Mouse (Mus musculus) embryonic facial prominence, embryonic 12.5 days (tissue): ENCODE data around the gene Ralgps2. TPM values are rescaled to one million over a fixed set of nuclear protein-coding genes. Genes with fewer than 3 reads are reported as not detected.

ENCODE experiments used
- ATAC-seq: fragments of 200-750 bp; cut with Nextera tagmentation; 2 replicates; pipeline ENCODE4 v1.8.0; 2017; ENCODE audit not compliant: insufficient number of reproducible peaks, insufficient read depth, low FRiP score, low TSS enrichment
- H3K27ac ChIP-seq: fragments of 300-500 bp; sonication (generic); 2 replicates; pipeline ENCODE4 v1.5.1; 2016; ENCODE audit warnings: mild to moderate bottlenecking
- H3K27me3 ChIP-seq: fragments of 300-500 bp; sonication (generic); 2 replicates; pipeline ENCODE4 v1.6.1; 2016; ENCODE audit warnings: mild to moderate bottlenecking, moderate library complexity
- H3K36me3 ChIP-seq: fragments of 300-500 bp; sonication (generic); 2 replicates; pipeline ENCODE4 v1.6.1; 2016; ENCODE audit warnings: mild to moderate bottlenecking
- H3K4me1 ChIP-seq: fragments of 300-500 bp; sonication (generic); 2 replicates; pipeline ENCODE4 v1.6.1; 2016
- H3K4me2 ChIP-seq: fragments of 300-500 bp; sonication (generic); replicated peaks from 2 replicates; pipeline ENCODE4 v1.6.1; 2016; ENCODE audit warnings: mild to moderate bottlenecking, moderate library complexity
- H3K4me3 ChIP-seq: fragments of 300-500 bp; sonication (generic); 2 replicates; pipeline ENCODE4 v1.5.1; 2016; ENCODE audit warnings: mild to moderate bottlenecking
- H3K9ac ChIP-seq: fragments of 300-500 bp; sonication (generic); 2 replicates; pipeline ENCODE4 v1.6.1; 2016; ENCODE audit warnings: mild to moderate bottlenecking, moderate library complexity
- H3K9me3 ChIP-seq: fragments of 300-500 bp; sonication (generic); 2 replicates; pipeline ENCODE4 v1.6.1; 2016; ENCODE audit warnings: mild to moderate bottlenecking, moderate library complexity
- WGBS: fragments of 180-500 bp; shearing (Covaris S2); methylation state at CpG from one replicate; pipeline ENCODE4 v1.1.7; 2016; 5-methylcytosine and 5-hydroxymethylcytosine counted together
- polyA plus RNA-seq: library from polyadenylated mRNA; unstranded; fragments of >200 nt; fragmentation: Nextera tagmentation; extraction: Ambion mirVana; gene quantifications from 2 replicates; pipeline ENCODE4 v1.2.1, GENCODE M21; 2016

The Ralgps2 gene
- polyA plus RNA-seq, 1 experiment from 2014 or later, result 101 TPM

DNA sequence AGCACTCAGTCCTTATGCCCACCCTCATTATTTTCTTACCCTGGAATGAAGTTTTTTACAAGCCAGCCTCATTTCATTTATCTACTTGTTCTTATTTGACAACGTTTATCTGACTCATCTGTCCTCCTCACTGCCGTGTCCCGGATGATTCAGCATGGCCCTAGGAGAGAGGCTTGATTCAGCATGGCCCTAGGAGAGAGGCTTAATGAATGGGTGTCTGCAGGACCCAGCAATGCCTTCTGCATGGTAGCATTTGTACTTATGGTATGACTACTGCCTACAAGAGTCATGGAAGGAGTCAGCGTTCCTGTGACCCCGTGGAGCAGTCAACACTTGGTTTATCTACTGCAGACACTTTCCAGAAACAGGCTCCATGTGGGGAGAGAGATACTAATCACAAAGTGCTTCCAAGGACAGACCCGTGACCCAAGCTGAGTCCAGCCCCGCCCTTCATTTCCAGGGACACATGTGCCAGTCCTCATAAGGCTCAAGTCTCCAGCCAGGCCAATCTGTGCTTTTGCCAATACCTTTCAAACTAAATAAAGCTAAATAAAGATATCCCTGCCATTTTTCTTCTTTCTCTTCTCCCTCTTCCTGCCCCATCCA lies 31.9 kb upstream of the Ralgps2 start:
- H3K27ac ChIP-seq, result no peak overlapping the region
- H3K9ac ChIP-seq, result no peak overlapping the region
- no peaks in the 10 kb centered on the region for H3K27me3 ChIP-seq
- H3K36me3 ChIP-seq, result no peaks in the 10 kb centered on the region
- no peaks in the 10 kb centered on the region for H3K9me3 ChIP-seq
- no peak overlapping the region for H3K4me3 ChIP-seq
- WGBS, result 86% methylated on average over 7 of the region's 7 CpGs
- no peaks in the 10 kb centered on the region for H3K4me1 ChIP-seq
- ATAC-seq, result no peak
- no peak overlapping the region for H3K4me2 ChIP-seq

DNA sequence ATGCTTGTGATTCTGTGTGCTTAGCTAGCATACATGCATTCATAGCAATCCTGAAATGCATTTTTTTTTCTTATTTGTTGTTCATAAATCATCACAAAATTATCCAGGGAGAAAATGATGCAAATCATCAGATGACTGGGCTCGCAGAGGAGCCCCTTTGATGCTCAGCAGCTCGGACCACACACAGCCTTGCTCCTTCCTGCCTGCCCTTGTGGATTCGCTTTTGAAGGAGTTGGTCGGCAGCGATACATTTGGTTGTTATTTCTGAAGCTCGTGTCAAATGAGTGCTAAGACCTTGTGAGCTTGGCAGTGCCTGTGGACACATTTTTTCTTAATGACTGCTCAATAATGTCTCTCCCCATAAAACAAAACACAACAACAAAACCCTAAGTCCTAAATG lies 31.2 kb upstream of the Ralgps2 start:
- no peak overlapping the region for H3K9ac ChIP-seq
- H3K9me3 ChIP-seq, result no peaks in the 10 kb centered on the region
- H3K36me3 ChIP-seq, result no peaks in the 10 kb centered on the region
- no peak for ATAC-seq
- 55% methylated on average over 6 of the region's 6 CpGs for WGBS
- no peaks in the 10 kb centered on the region for H3K27me3 ChIP-seq
- no peak overlapping the region for H3K4me3 ChIP-seq
- no peak overlapping the region for H3K27ac ChIP-seq
- no peaks in the 10 kb centered on the region for H3K4me1 ChIP-seq
- no peak overlapping the region for H3K4me2 ChIP-seq

DNA sequence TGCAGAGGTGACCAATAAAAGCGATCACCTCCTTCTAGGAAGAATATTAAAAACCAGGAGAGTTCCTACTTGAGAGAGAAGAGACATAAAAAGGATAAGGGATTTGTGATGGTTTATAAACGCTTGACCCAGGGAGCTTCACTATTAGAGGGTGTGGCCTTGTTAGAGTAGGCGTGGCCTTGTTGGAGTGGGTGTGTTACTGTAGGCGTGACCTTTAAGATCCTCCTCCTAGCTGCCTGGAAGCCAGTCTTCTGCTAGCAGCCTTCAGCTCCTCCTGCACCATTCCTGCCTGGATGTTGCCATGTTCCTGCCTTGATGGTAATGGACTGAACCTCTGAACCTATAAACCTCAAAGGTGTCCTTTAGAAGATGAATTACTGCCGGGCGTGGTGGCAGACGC lies 28.7 kb upstream of the Ralgps2 start:
- no peak for ATAC-seq
- no peaks in the 10 kb centered on the region for H3K36me3 ChIP-seq
- no peaks in the 10 kb centered on the region for H3K9me3 ChIP-seq
- WGBS, result 79% methylated on average over 7 of the region's 7 CpGs
- no peak overlapping the region for H3K27ac ChIP-seq
- H3K9ac ChIP-seq, result no peak overlapping the region
- H3K4me3 ChIP-seq, result no peak overlapping the region
- H3K4me1 ChIP-seq, result peaks cover 18% of the 10 kb centered on the region
- no peaks in the 10 kb centered on the region for H3K27me3 ChIP-seq
- no peak overlapping the region for H3K4me2 ChIP-seq

DNA sequence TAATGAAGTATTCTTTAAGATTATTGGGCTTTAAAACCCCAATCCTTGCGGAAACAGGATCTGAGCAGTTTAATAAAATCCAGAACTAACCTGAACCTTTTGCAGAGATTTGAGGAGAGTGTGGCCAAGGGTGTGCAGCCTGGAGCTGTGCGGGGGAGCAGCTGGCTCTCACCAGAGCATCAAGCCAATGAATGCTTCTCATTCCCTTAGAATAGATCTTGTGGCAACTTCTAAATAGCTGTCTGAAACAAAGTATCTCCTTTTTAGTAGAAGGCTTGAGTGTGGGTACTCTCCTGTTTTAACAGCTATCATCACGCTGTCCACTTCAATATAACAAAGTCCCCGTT lies 25.1 kb upstream of the Ralgps2 start:
- no peaks in the 10 kb centered on the region for H3K27me3 ChIP-seq
- H3K4me3 ChIP-seq, result no peak overlapping the region
- H3K4me1 ChIP-seq, result peaks cover 18% of the 10 kb centered on the region
- H3K9ac ChIP-seq, result no peak overlapping the region
- no peak overlapping the region for H3K27ac ChIP-seq
- WGBS, result 45% methylated on average over 4 of the region's 4 CpGs
- no peaks in the 10 kb centered on the region for H3K9me3 ChIP-seq
- H3K4me2 ChIP-seq, result no peak overlapping the region
- no peaks in the 10 kb centered on the region for H3K36me3 ChIP-seq
- peak; percentile 32; the same call in 1 of the 2 replicates for ATAC-seq

DNA sequence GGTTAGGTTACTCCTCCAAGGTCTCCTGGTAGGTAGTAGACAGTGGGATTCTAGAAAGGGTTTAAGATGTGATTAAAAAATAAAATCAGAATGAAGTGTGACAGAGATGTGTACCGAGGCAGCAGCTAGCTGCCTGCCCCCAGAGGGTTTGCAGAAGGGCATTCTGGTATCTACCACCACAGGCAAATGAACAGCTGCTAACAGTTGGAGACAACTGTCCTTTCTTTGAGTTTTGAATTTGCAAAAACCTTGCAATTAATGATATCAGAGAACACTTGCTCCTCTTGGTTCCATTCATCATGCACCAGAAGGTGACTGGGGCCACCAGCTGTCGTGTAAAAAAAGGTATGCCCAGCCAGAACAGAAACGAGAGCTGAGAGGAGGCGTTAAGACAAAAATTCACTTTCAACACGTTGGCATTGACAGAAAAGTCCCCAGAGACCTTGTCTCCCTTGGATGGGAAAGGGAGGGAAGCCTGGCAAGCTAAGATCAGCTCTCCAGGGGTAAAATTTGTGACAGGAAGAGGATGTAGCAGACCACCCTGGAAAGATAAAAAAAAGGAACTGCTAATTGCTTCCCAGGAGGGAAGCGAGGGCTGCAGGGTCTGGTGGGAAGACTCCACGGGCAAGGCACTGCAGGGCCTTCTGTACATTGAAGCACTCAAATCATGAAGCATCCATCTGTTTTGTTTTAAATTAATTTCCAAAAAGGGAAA lies 24.6 kb upstream of the Ralgps2 start:
- 0 out of 2 replicates have a peak overlapping the region, but pooled peaks have one; percentile 7 for H3K9ac ChIP-seq
- no peak for ATAC-seq
- H3K36me3 ChIP-seq, result no peaks in the 10 kb centered on the region
- no peaks in the 10 kb centered on the region for H3K9me3 ChIP-seq
- H3K27ac ChIP-seq, result 0 out of 2 replicates have a peak overlapping the region, but pooled peaks have one; percentile 31
- no peak overlapping the region for H3K4me3 ChIP-seq
- no peak overlapping the region; the same call in 1 of the 2 replicates for H3K4me2 ChIP-seq
- no peaks in the 10 kb centered on the region for H3K27me3 ChIP-seq
- peaks cover 18% of the 10 kb centered on the region for H3K4me1 ChIP-seq
- WGBS, result 20% methylated on average over 7 of the region's 7 CpGs

DNA sequence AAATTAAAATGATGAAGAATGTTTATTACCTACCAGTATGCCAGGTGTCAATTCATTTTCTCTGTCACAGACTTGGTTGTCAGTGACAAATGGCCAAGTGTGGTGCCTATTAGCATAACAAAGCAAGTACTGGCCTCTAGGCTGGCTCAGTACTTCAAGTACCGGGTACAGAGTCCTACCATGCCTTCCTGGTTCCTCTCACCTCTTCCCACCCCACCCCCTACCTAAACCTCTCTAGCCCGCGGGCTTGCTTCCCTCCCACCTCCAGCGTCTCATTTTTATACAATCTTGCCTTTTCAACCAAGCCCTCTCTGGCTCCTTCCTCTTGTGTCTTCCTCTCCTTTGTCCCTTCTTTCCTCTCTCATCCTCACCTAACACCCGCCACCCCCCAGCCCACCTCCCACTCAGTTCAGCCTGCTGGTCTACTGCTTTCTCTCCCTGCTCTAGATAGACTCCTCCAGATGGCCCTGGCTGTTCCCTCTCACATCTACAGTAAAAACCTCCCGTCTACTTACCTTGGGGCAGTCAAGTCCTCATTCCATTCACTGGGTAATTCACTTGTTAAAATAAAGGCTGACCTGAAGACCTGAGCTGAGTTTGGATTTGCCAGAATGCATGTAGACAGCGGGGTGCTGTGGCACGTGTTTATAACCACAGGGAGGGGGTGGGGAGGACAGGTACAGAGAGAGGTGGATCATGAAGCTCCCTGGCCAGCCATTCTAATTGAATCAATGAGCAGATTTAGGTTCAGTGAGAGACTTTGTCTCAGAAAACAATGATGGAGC lies 22.2 kb upstream of the Ralgps2 start:
- H3K4me1 ChIP-seq, result peaks cover 18% of the 10 kb centered on the region
- H3K27ac ChIP-seq, result no peak overlapping the region
- no peaks in the 10 kb centered on the region for H3K9me3 ChIP-seq
- no peaks in the 10 kb centered on the region for H3K27me3 ChIP-seq
- 48% methylated on average over 8 of the region's 8 CpGs for WGBS
- no peak overlapping the region for H3K9ac ChIP-seq
- no peaks in the 10 kb centered on the region for H3K36me3 ChIP-seq
- H3K4me3 ChIP-seq, result no peak overlapping the region
- no peak for ATAC-seq
- no peak overlapping the region for H3K4me2 ChIP-seq

DNA sequence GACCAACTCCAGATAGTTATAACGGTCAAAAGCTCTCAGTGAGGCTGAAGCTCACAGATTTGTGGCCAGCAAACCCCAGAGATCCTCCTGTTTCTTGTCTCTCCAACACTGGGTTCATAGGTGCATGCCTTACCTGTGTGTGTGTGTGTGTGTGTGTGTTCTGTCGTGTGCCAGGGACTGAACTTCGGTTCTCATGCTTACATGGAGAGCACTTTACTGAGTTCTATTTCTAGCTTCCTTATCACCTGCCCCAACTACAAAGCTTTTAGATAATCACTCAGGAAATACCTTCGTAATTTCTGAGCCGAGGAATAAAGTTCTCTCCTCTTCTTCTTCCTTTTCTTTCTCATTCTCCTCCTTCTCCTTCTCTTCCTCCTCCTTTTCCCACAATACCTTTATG lies 19.6 kb upstream of the Ralgps2 start:
- no peak overlapping the region for H3K27ac ChIP-seq
- H3K4me2 ChIP-seq, result no peak overlapping the region
- no peaks in the 10 kb centered on the region for H3K9me3 ChIP-seq
- no peak for ATAC-seq
- WGBS, result 68% methylated on average over 5 of the region's 5 CpGs
- no peak overlapping the region for H3K4me3 ChIP-seq
- H3K36me3 ChIP-seq, result no peaks in the 10 kb centered on the region
- H3K27me3 ChIP-seq, result no peaks in the 10 kb centered on the region
- no peak overlapping the region for H3K9ac ChIP-seq
- H3K4me1 ChIP-seq, result peaks cover 14% of the 10 kb centered on the region

DNA sequence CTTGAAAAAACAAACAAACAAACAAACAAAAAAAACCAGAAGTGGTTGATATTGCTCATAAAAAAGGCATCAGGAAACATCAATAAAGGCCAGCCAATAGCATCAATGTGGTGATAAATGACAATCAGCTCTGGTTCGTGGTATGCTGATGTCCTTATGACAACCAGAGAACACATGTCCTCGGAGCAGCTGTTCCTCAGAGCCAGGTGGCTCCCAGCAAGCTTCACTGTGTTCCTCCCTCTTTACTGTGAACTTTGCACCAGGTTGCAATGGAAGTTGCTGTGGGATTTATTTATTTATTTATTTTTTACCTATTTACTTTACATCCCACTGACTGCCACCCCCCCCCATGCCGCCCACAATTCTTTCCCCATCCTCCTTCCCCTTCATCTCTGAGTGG lies 17.9 kb upstream of the Ralgps2 start:
- no peak overlapping the region for H3K27ac ChIP-seq
- ATAC-seq, result no peak
- no peaks in the 10 kb centered on the region for H3K36me3 ChIP-seq
- H3K4me1 ChIP-seq, result 0 out of 2 replicates have a peak, but pooled peaks cover 7% of the 10 kb centered on the region
- no peaks in the 10 kb centered on the region for H3K9me3 ChIP-seq
- no peak overlapping the region for H3K9ac ChIP-seq
- H3K27me3 ChIP-seq, result no peaks in the 10 kb centered on the region
- no peak overlapping the region for H3K4me3 ChIP-seq
- WGBS, result 90% methylated on average over 3 of the region's 3 CpGs
- H3K4me2 ChIP-seq, result no peak overlapping the region

DNA sequence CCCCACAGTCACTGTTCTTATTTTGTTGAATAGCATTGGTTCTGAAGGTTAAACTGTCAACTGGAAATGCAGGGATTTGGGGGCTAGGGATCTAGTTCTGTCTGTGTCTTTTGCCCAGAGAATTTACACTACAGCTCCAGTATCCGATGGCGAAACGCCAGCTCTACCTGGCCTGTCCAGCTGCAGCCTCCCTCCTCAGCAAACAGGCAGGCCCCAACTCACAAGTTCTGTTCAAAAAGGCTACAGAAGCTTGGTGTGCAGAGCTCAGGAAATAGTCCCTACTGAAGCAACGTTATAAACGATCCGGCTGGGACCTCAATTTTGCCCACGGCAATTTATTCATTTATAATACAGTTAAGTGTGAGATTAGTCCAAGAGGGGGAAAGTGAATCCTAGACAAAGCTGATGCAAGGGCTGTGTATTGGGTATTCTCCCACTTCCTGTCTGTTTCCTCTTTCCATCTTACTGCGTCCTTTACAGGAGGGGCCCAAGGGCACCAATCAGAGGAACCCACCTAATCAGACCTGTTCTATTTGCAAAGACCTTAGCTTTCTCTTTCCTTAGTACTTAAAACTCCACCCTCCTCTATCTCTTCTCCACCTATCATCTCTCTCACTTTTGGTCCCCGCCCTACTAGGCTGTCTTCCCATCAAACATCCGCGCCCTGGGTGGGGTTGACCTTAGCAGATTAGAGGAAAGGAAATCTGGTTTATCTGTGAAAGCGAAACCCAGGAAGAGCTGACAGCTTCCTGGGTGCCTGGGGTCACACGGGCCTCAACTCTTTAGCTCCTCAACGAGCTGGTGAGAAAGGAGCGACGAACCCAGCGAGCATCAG lies 16.7 kb upstream of the Ralgps2 start:
- no peak overlapping the region for H3K9ac ChIP-seq
- no peak overlapping the region for H3K4me3 ChIP-seq
- 59% methylated on average over 17 of the region's 17 CpGs for WGBS
- no peak for ATAC-seq
- 0 out of 2 replicates have a peak, but pooled peaks cover 7% of the 10 kb centered on the region for H3K4me1 ChIP-seq
- no peaks in the 10 kb centered on the region for H3K36me3 ChIP-seq
- no peaks in the 10 kb centered on the region for H3K27me3 ChIP-seq
- H3K9me3 ChIP-seq, result no peaks in the 10 kb centered on the region
- H3K27ac ChIP-seq, result no peak overlapping the region
- no peak overlapping the region for H3K4me2 ChIP-seq

DNA sequence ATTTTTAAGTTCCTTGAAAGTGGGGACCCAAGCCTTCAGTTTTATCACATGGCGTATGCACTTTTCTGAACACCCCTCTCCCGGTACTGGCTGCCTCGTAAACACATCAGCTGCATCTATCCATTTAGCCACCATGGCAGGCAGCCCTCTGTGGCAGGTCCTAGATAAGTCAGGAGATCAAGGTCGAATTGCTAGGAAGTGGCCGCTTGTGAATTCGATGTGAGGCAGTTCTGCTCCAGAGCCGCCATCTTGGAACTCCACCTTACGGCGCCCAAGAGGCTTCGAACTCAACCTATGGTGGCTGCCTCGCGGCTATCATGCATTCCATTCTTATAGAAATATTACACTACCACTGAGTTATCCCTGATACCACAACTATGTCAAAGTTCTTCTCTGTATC lies 14.8 kb upstream of the Ralgps2 start:
- ATAC-seq, result no peak
- Histone ChIP-seq H3K4me3 (no peak overlapping the region), H3K27ac (no peak overlapping the region), H3K9me3 (no peaks in the 10 kb centered on the region), H3K9ac (no peak overlapping the region), H3K36me3 (no peaks in the 10 kb centered on the region), H3K4me2 (no peak overlapping the region), H3K4me1 (0 out of 2 replicates have a peak, but pooled peaks cover 7% of the 10 kb centered on the region), H3K27me3 (no peaks in the 10 kb centered on the region)
- 95% methylated on average over 12 of the region's 12 CpGs for WGBS

DNA sequence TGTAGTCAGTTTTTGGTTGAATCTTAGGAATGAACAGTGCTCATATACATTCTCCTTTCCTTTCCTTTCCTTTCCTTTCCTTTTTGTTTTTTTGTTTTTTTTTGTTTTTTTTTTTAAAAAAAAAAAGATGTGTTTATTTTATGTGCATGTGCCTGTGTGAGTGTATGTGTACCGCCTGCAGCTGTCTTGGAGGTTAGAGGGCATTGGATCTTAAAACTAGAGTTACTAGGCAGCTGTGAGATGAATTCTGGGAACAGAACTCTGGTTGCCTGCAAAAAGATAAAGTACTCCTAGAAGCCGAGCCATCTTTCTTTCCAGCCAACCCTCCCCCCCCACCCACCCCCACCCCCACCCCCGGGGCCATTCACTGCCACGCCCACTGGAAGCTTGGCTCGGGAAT lies 10.9 kb upstream of the Ralgps2 start:
- H3K27me3 ChIP-seq, result no peaks in the 10 kb centered on the region
- H3K36me3 ChIP-seq, result no peaks in the 10 kb centered on the region
- no peak for ATAC-seq
- H3K4me2 ChIP-seq, result no peak overlapping the region
- no peaks in the 10 kb centered on the region for H3K4me1 ChIP-seq
- no peak overlapping the region for H3K4me3 ChIP-seq
- H3K9ac ChIP-seq, result no peak overlapping the region
- WGBS, result 60% methylated on average over 5 of the region's 5 CpGs
- H3K27ac ChIP-seq, result no peak overlapping the region
- no peaks in the 10 kb centered on the region for H3K9me3 ChIP-seq
